Mouse (Mus musculus) lung, embryonic 15.5 days (tissue): ENCODE results near the gene Leng1. TPM values are rescaled to one million over a fixed set of nuclear protein-coding genes. Genes with fewer than 3 reads are reported as not detected.

Experiments
- ATAC-seq: fragments of 200-750 bp; cut with Nextera tagmentation; 2 replicates; pipeline ENCODE4 v1.8.0; 2017; ENCODE audit warnings: moderate number of reproducible peaks, borderline replicate concordance; ENCODE audit not compliant: low FRiP score, low TSS enrichment; ENCODE audit errors: extremely low read depth
- H3K27ac ChIP-seq: fragments of 300-500 bp; sonication (generic); 2 replicates; pipeline ENCODE4 v1.5.1; 2015; ENCODE audit warnings: moderate library complexity, mild to moderate bottlenecking, inconsistent platforms
- H3K27me3 ChIP-seq: fragments of 300-500 bp; sonication (generic); 2 replicates; pipeline ENCODE4 v1.6.1; 2015; ENCODE audit warnings: inconsistent platforms
- H3K36me3 ChIP-seq: fragments of 300-500 bp; sonication (generic); 2 replicates; pipeline ENCODE4 v1.6.1; 2015; ENCODE audit warnings: inconsistent platforms
- H3K4me1 ChIP-seq: fragments of 300-500 bp; sonication (generic); 2 replicates; pipeline ENCODE4 v1.6.1; 2015; ENCODE audit warnings: inconsistent platforms
- H3K4me2 ChIP-seq: fragments of 300-500 bp; sonication (generic); 2 replicates; pipeline ENCODE4 v1.6.1; 2015; ENCODE audit warnings: inconsistent platforms, mild to moderate bottlenecking, moderate library complexity
- H3K4me3 ChIP-seq: fragments of 300-500 bp; sonication (generic); 2 replicates; pipeline ENCODE4 v1.5.1; 2015; ENCODE audit warnings: mild to moderate bottlenecking, inconsistent platforms
- H3K9ac ChIP-seq: fragments of 300-500 bp; sonication (generic); 2 replicates; pipeline ENCODE4 v1.6.1; 2015; ENCODE audit warnings: inconsistent platforms
- H3K9me3 ChIP-seq: fragments of 300-500 bp; sonication (generic); 2 replicates; pipeline ENCODE4 v1.6.1; 2016; ENCODE audit warnings: inconsistent platforms
- WGBS: fragments of 180-500 bp; shearing (Covaris S2); methylation state at CpG from one replicate; pipeline ENCODE4 v1.1.7; 2015; 5-methylcytosine and 5-hydroxymethylcytosine counted together
- polyA plus RNA-seq: library from polyadenylated mRNA; unstranded; fragments of >200 nt; fragmentation: Nextera tagmentation; extraction: Ambion mirVana; gene quantifications from 2 replicates; pipeline ENCODE4 v1.2.1, GENCODE M21; 2015

The Leng1 gene
- polyA plus RNA-seq, 1 experiment from 2014 or later, result 15.8 TPM

GRCm38 (mm10) chr7:3646188-3646587 lies 19.5 kb downstream of the Leng1 start:
- H3K4me2 ChIP-seq, result peak overlapping the region; percentile 78
- 5% methylated on average over 9 of the region's 9 CpGs for WGBS
- peaks cover 29% of the 10 kb centered on the region for H3K36me3 ChIP-seq
- peaks cover 33% of the 10 kb centered on the region for H3K4me1 ChIP-seq
- H3K27me3 ChIP-seq, result no peaks in the 10 kb centered on the region
- peak overlapping the region; percentile 88 for H3K4me3 ChIP-seq
- H3K9ac ChIP-seq, result peak overlapping the region; percentile 99
- H3K27ac ChIP-seq, result no peak overlapping the region
- no peaks in the 10 kb centered on the region for H3K9me3 ChIP-seq
- no peak for ATAC-seq

- Histone ChIP-seq H3K9me3 (no peaks in the 10 kb centered on the region), H3K27ac (peak overlapping the region; percentile 98), H3K4me2 (peak overlapping the region; percentile 78), H3K4me3 (peak overlapping the region; percentile 88), H3K27me3 (no peaks in the 10 kb centered on the region), H3K9ac (peak overlapping the region; percentile 99), H3K36me3 (peaks cover 29% of the 10 kb centered on the region), H3K4me1 (peaks cover 33% of the 10 kb centered on the region)
- WGBS, result 0% methylated on average over 39 of the region's 58 CpGs
- ATAC-seq, result no peak; the same call in none of the 2 replicates
Observed at GRCm38 (mm10) chr7:3645488-3646025, 20.1 kb downstream of the Leng1 start.

- Histone ChIP-seq H3K9ac (peak within 1 kb of the TSS; percentile 99), H3K4me3 (peak within 1 kb of the TSS; percentile 88), H3K4me1 (peaks cover 33% of the 10 kb centered on the region), H3K27me3 (no peaks in the 10 kb centered on the region), H3K36me3 (peaks cover 29% of the 10 kb centered on the region), H3K9me3 (no peaks in the 10 kb centered on the region), H3K27ac (peak within 1 kb of the TSS; percentile 98), H3K4me2 (peak within 1 kb of the TSS; percentile 78)
- WGBS, result under 1% methylated on average over 53 of the region's 58 CpGs
- peak; percentile 98 for ATAC-seq
Observed at GRCm38 (mm10) chr7:3644672-3645487, 20.8 kb downstream of the Leng1 start, which contains the start of gene Cnot3. TSS of gene Cnot3 (plus strand) at chr7:3645268.

- Histone ChIP-seq H3K4me3 (peak overlapping the region; percentile 88), H3K27ac (peak overlapping the region; percentile 82), H3K9ac (no peak overlapping the region), H3K27me3 (no peaks in the 10 kb centered on the region), H3K9me3 (no peaks in the 10 kb centered on the region), H3K36me3 (peaks cover 32% of the 10 kb centered on the region), H3K4me1 (peaks cover 33% of the 10 kb centered on the region), H3K4me2 (peak overlapping the region; percentile 64)
- ATAC-seq, result no peak
- under 1% methylated on average over 11 of the region's 11 CpGs for WGBS
Observed at GRCm38 (mm10) chr7:3644348-3644671, 21.3 kb downstream of the Leng1 start.

GRCm38 (mm10) chr7:3643843-3644242 lies 21.8 kb downstream of the Leng1 start:
- Histone ChIP-seq H3K9me3 (no peaks in the 10 kb centered on the region), H3K36me3 (peaks cover 30% of the 10 kb centered on the region), H3K4me1 (peaks cover 33% of the 10 kb centered on the region), H3K4me2 (peak overlapping the region; percentile 64), H3K4me3 (peak overlapping the region; percentile 88), H3K27me3 (no peaks in the 10 kb centered on the region), H3K9ac (no peak overlapping the region), H3K27ac (0 out of 2 replicates have a peak overlapping the region, but pooled peaks have one; percentile 82)
- WGBS, result 22% methylated on average over 9 of the region's 9 CpGs
- ATAC-seq, result no peak

- peaks cover 29% of the 10 kb centered on the region for H3K4me1 ChIP-seq
- H3K9me3 ChIP-seq, result no peaks in the 10 kb centered on the region
- H3K4me3 ChIP-seq, result no peak overlapping the region
- 64% methylated on average over 5 of the region's 5 CpGs for WGBS
- peak overlapping the region; percentile 64; the same call in 1 of the 2 replicates for H3K4me2 ChIP-seq
- H3K36me3 ChIP-seq, result peaks cover 34% of the 10 kb centered on the region
- ATAC-seq, result no peak
- H3K27me3 ChIP-seq, result no peaks in the 10 kb centered on the region
- H3K27ac ChIP-seq, result no peak overlapping the region
- no peak overlapping the region for H3K9ac ChIP-seq
Observed at GRCm38 (mm10) chr7:3643412-3643811, 22.2 kb downstream of the Leng1 start.

GRCm38 (mm10) chr7:3630478-3630815 lies 35.2 kb downstream of the Leng1 start:
- Histone ChIP-seq H3K9me3 (no peaks in the 10 kb centered on the region), H3K9ac (peak overlapping the region; percentile 78), H3K36me3 (peaks cover 38% of the 10 kb centered on the region), H3K27ac (no peak overlapping the region), H3K4me2 (peak overlapping the region; percentile 95), H3K27me3 (no peaks in the 10 kb centered on the region), H3K4me1 (peaks cover 23% of the 10 kb centered on the region), H3K4me3 (peak overlapping the region; percentile 76)
- WGBS, result 54% methylated on average over 3 of the region's 3 CpGs
- no peak for ATAC-seq

- Histone ChIP-seq H3K27me3 (no peaks in the 10 kb centered on the region), H3K4me2 (peak within 1 kb of the TSS; percentile 95), H3K4me1 (peaks cover 23% of the 10 kb centered on the region), H3K36me3 (peaks cover 37% of the 10 kb centered on the region), H3K27ac (peak within 1 kb of the TSS; percentile 87), H3K9me3 (no peaks in the 10 kb centered on the region), H3K4me3 (peak within 1 kb of the TSS; percentile 76), H3K9ac (peak within 1 kb of the TSS; percentile 78)
- WGBS, result 2% methylated on average over 47 of the region's 47 CpGs
- ATAC-seq, result peak; percentile 86
Observed at GRCm38 (mm10) chr7:3629543-3630477, 35.8 kb downstream of the Leng1 start, which contains the start of the genes Tfpt and Prpf31. TSS of gene Tfpt (minus strand) at chr7:3629929. TSS of gene Prpf31 (plus strand) at chr7:3629985.

GRCm38 (mm10) chr7:3629030-3629429 lies 36.6 kb downstream of the Leng1 start:
- peak overlapping the region; percentile 78 for H3K9ac ChIP-seq
- H3K9me3 ChIP-seq, result no peaks in the 10 kb centered on the region
- peaks cover 36% of the 10 kb centered on the region for H3K36me3 ChIP-seq
- peaks cover 23% of the 10 kb centered on the region for H3K4me1 ChIP-seq
- peak; percentile 51; the same call in 1 of the 2 replicates for ATAC-seq
- H3K4me3 ChIP-seq, result peak overlapping the region; percentile 76
- H3K27ac ChIP-seq, result peak overlapping the region; percentile 87; the same call in 1 of the 2 replicates
- peak overlapping the region; percentile 95 for H3K4me2 ChIP-seq
- 29% methylated on average over 4 of the region's 4 CpGs for WGBS
- H3K27me3 ChIP-seq, result no peaks in the 10 kb centered on the region

GRCm38 (mm10) chr7:3617242-3617995 lies 48.2 kb downstream of the Leng1 start, which contains the start of gene Ndufa3:
TSS of gene Ndufa3 (plus strand) at chr7:3617373.
- peaks cover 30% of the 10 kb centered on the region for H3K36me3 ChIP-seq
- peak within 1 kb of the TSS; percentile 65 for H3K27ac ChIP-seq
- peak; percentile 95 for ATAC-seq
- no peaks in the 10 kb centered on the region for H3K27me3 ChIP-seq
- H3K4me2 ChIP-seq, result peak within 1 kb of the TSS; percentile 71
- no peaks in the 10 kb centered on the region for H3K9me3 ChIP-seq
- H3K9ac ChIP-seq, result peak within 1 kb of the TSS; percentile 79
- H3K4me1 ChIP-seq, result 0 out of 2 replicates have a peak, but pooled peaks cover 7% of the 10 kb centered on the region
- 2% methylated on average over 30 of the region's 32 CpGs for WGBS
- H3K4me3 ChIP-seq, result peak within 1 kb of the TSS; percentile 74
